Mouse (Mus musculus) hindbrain, embryonic 11.5 days (tissue): ENCODE measurements around the gene Knstrn. TPM values are rescaled to one million over a fixed set of nuclear protein-coding genes. Genes with fewer than 3 reads are reported as not detected.

Experiments used
- ATAC-seq: fragments of 200-750 bp; cut with Nextera tagmentation; 2 replicates; pipeline ENCODE4 v1.8.0; 2017; ENCODE audit warnings: mild to moderate bottlenecking, moderate TSS enrichment, moderate library complexity; ENCODE audit not compliant: low FRiP score
- DNase-seq: peaks from one replicate; pipeline ENCODE4 v3.0.0-alpha.2; 2015; ENCODE audit warnings: low spot score
- H3K27ac ChIP-seq: fragments of 300-500 bp; sonication (generic); 2 replicates; pipeline ENCODE4 v1.5.1; 2014; ENCODE audit warnings: mild to moderate bottlenecking, low read depth, low read length
- H3K27me3 ChIP-seq: fragments of 300-500 bp; sonication (generic); 2 replicates; pipeline ENCODE4 v1.6.1; 2014; ENCODE audit warnings: mild to moderate bottlenecking, low read length, moderate library complexity, mixed read lengths; ENCODE audit not compliant: control insufficient read depth, insufficient read depth
- H3K36me3 ChIP-seq: fragments of 300-500 bp; sonication (generic); 2 replicates; pipeline ENCODE4 v1.6.1; 2014; ENCODE audit warnings: mild to moderate bottlenecking, low read length, moderate library complexity, mixed read lengths; ENCODE audit not compliant: control insufficient read depth, insufficient read depth
- H3K4me1 ChIP-seq: fragments of 300-500 bp; sonication (generic); replicated peaks from 2 replicates; pipeline ENCODE4 v1.6.1; 2014; ENCODE audit warnings: low read length, mixed read lengths; ENCODE audit not compliant: control insufficient read depth, insufficient read depth
- H3K4me2 ChIP-seq: fragments of 300-500 bp; sonication (generic); replicated peaks from 2 replicates; pipeline ENCODE4 v1.6.1; 2014; ENCODE audit warnings: mild to moderate bottlenecking, low read depth, low read length
- H3K4me3 ChIP-seq: fragments of 300-500 bp; sonication (generic); 2 replicates; pipeline ENCODE4 v1.5.1; 2014; ENCODE audit warnings: low read depth, low read length
- H3K9ac ChIP-seq: fragments of 300-500 bp; sonication (generic); 2 replicates; pipeline ENCODE4 v1.6.1; 2014; ENCODE audit warnings: low read depth, low read length
- H3K9me3 ChIP-seq: fragments of 300-500 bp; sonication (generic); 2 replicates; pipeline ENCODE4 v1.6.1; 2016; ENCODE audit warnings: low read length; ENCODE audit not compliant: control insufficient read depth
- whole genome bisulfite sequencing: fragments of 180-500 bp; shearing (Covaris S2); extraction: QIAGEN DNeasy Blood & Tissue Kit; methylation state at CpG from one replicate; pipeline ENCODE4 v1.1.7; 2014; 5-methylcytosine and 5-hydroxymethylcytosine counted together
- polyA plus RNA-seq: library from polyadenylated mRNA; unstranded; fragments of >200 nt; fragmentation: Nextera tagmentation; extraction: Ambion mirVana; gene quantifications from 2 replicates; pipeline ENCODE4 v1.2.1, GENCODE M21; 2014

Knstrn gene
- polyA plus RNA-seq, 1 experiment from 2014 or later: 163 TPM

DNA sequence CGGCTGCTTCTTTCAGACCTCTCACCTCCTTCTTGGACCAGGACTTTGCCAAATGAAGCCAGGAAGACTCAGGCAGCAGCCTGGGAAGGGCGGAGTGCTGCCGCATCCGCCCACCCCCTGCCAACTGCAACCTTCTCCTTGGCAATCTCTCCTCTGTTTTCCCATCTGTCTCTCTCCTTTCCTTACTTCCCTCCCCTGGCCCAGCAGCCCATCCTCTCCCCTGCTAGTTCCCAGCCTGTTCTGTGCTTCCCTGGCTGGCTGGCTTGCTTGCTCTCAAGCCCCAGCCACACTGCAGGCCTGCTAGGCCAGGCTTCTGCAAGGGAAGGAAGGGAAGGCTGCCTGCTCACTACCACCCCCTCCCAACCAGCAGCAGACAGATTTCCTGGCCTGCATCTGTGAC, 38.0 kb upstream of the Knstrn start:
- WGBS: 77% methylated on average over 3 of the region's 4 CpGs
- Histone ChIP-seq H3K27me3 (no peaks in the 10 kb centered on the region), H3K4me3 (no peak overlapping the region), H3K36me3 (no peaks in the 10 kb centered on the region), H3K27ac (no peak overlapping the region), H3K9ac (no peak overlapping the region), H3K4me2 (no peak overlapping the region), H3K9me3 (no peaks in the 10 kb centered on the region), H3K4me1 (peaks cover 3% of the 10 kb centered on the region)
- no peak for DNase-seq
- no peak for ATAC-seq

- DNase-seq (no peak), ATAC-seq (no peak)
- Histone ChIP-seq H3K36me3 (no peaks in the 10 kb centered on the region), H3K27ac (no peak overlapping the region), H3K9me3 (no peaks in the 10 kb centered on the region), H3K27me3 (no peaks in the 10 kb centered on the region), H3K4me1 (peaks cover 3% of the 10 kb centered on the region), H3K4me2 (no peak overlapping the region), H3K4me3 (no peak overlapping the region), H3K9ac (no peak overlapping the region)
- 65% methylated on average over 2 of the region's 2 CpGs for WGBS
These were observed 37.5 kb upstream of the Knstrn start for GRCm38 (mm10) chr2:118776295-118776694.

DNA sequence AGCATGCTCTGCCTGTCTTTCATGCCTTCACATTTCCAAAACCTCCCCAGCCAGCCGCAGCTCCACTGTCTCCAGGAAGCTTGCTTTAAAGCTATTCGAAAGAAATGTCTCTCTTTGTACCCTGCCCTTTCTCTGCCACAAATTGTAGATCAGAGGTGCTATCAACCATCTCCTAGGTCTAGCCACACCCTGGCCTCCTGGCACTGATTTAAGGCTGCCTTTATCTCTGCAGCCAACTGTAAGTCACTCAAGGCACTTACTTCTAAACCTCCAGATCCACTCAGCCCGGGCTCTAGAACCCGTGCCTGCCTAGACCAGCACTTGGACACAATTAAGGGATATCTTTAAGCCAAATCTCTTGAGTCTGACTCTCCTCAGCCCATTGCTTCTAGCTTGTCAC, 35.4 kb upstream of the Knstrn start:
- Histone ChIP-seq H3K4me1 (peaks cover 3% of the 10 kb centered on the region), H3K4me3 (no peak overlapping the region), H3K27ac (no peak overlapping the region), H3K36me3 (no peaks in the 10 kb centered on the region), H3K4me2 (no peak overlapping the region), H3K27me3 (no peaks in the 10 kb centered on the region), H3K9me3 (no peaks in the 10 kb centered on the region), H3K9ac (no peak overlapping the region)
- DNase-seq (no peak), ATAC-seq (no peak)
- WGBS: 84% methylated on average over 4 of the region's 4 CpGs

GRCm38 (mm10) chr2:118779065-118779464, 34.7 kb upstream of the Knstrn start:
- peak; percentile 49 for ATAC-seq
- H3K9me3 ChIP-seq: no peaks in the 10 kb centered on the region
- no peak overlapping the region for H3K27ac ChIP-seq
- H3K4me3 ChIP-seq: peak overlapping the region; percentile 41
- no peaks in the 10 kb centered on the region for H3K36me3 ChIP-seq
- peak overlapping the region; percentile 37; the same call in 1 of the 2 replicates for H3K9ac ChIP-seq
- WGBS: 7% methylated on average over 10 of the region's 10 CpGs
- peak overlapping the region; percentile 56 for H3K4me2 ChIP-seq
- peaks cover 3% of the 10 kb centered on the region for H3K4me1 ChIP-seq
- no peak for DNase-seq
- H3K27me3 ChIP-seq: no peaks in the 10 kb centered on the region

- 10% methylated on average over 39 of the region's 39 CpGs for WGBS
- ATAC-seq (peak; percentile 95), DNase-seq (peak; percentile 97)
- H3K9me3 ChIP-seq: no peaks in the 10 kb centered on the region
- peak within 1 kb of the TSS; percentile 41 for H3K4me3 ChIP-seq
- peaks cover 3% of the 10 kb centered on the region for H3K4me1 ChIP-seq
- peak within 1 kb of the TSS; percentile 56 for H3K4me2 ChIP-seq
- H3K27me3 ChIP-seq: no peaks in the 10 kb centered on the region
- peak within 1 kb of the TSS; percentile 57 for H3K9ac ChIP-seq
- 0 out of 2 replicates have a peak within 1 kb of the TSS, but pooled peaks have one; percentile 61 for H3K27ac ChIP-seq
- no peaks in the 10 kb centered on the region for H3K36me3 ChIP-seq
These were observed 34.0 kb upstream of the Knstrn start, which contains the start of gene Disp2 for GRCm38 (mm10) chr2:118779504-118780480. Gene Disp2 (plus strand): TSS chr2:118779719.

- DNase-seq (no peak), ATAC-seq (no peak)
- 31% methylated on average over 1 of the region's 1 CpGs for WGBS
- no peak overlapping the region for H3K9ac ChIP-seq
- no peaks in the 10 kb centered on the region for H3K9me3 ChIP-seq
- H3K4me3 ChIP-seq: no peak overlapping the region
- H3K27me3 ChIP-seq: no peaks in the 10 kb centered on the region
- H3K27ac ChIP-seq: no peak overlapping the region
- no peak overlapping the region for H3K4me2 ChIP-seq
- peaks cover 3% of the 10 kb centered on the region for H3K4me1 ChIP-seq
- H3K36me3 ChIP-seq: no peaks in the 10 kb centered on the region
These were observed 32.7 kb upstream of the Knstrn start for GRCm38 (mm10) chr2:118781115-118781514.

DNA sequence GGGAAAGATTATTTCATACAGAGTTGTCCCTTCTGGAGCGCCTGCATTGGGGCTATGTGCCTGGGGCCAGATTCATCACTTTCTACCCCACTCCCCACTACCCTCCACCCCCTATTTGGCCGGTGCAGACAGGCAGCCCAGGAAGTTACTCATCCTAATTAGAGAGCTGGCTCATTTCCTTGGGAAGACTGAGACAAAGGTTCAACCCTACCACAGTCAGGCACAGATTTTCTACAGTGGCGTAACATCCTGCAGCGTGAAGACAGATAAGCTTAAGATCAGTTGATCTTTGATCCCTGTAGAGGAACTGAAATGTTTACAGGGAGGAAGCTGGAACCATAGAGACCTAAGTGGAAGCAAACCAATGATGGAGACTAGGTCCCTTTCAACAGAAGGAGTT, 31.5 kb upstream of the Knstrn start:
- Histone ChIP-seq H3K4me3 (no peak overlapping the region), H3K4me2 (no peak overlapping the region), H3K36me3 (no peaks in the 10 kb centered on the region), H3K27me3 (no peaks in the 10 kb centered on the region), H3K9ac (no peak overlapping the region), H3K9me3 (no peaks in the 10 kb centered on the region), H3K4me1 (peaks cover 3% of the 10 kb centered on the region), H3K27ac (no peak overlapping the region)
- DNase-seq: no peak
- ATAC-seq: no peak
- WGBS: 78% methylated on average over 4 of the region's 4 CpGs

GRCm38 (mm10) chr2:118783093-118783492, 30.7 kb upstream of the Knstrn start:
- WGBS: 68% methylated on average over 5 of the region's 5 CpGs
- Histone ChIP-seq H3K4me3 (no peak overlapping the region), H3K9me3 (no peaks in the 10 kb centered on the region), H3K27me3 (no peaks in the 10 kb centered on the region), H3K36me3 (no peaks in the 10 kb centered on the region), H3K4me1 (peaks cover 3% of the 10 kb centered on the region), H3K27ac (no peak overlapping the region), H3K9ac (no peak overlapping the region), H3K4me2 (no peak overlapping the region)
- DNase-seq (no peak), ATAC-seq (no peak)

GRCm38 (mm10) chr2:118783663-118784062, 30.1 kb upstream of the Knstrn start:
- ATAC-seq (no peak), DNase-seq (no peak)
- 94% methylated on average over 7 of the region's 7 CpGs for WGBS
- Histone ChIP-seq H3K4me3 (no peak overlapping the region), H3K36me3 (no peaks in the 10 kb centered on the region), H3K4me1 (peaks cover 3% of the 10 kb centered on the region), H3K27me3 (no peaks in the 10 kb centered on the region), H3K4me2 (no peak overlapping the region), H3K27ac (no peak overlapping the region), H3K9ac (no peak overlapping the region), H3K9me3 (no peaks in the 10 kb centered on the region)
